ENCODE assay signal across 11 mouse cellular contexts in genomic region chr12:91050593-91051325, GRCm38 (mm10).
DNase-seq lines count a peak whose midpoint lies in the region; ATAC-seq and TF ChIP-seq lines count a peak whose summit lies in the region.
"Had no signal": no experiment of that assay in that cellular context is flagged by ENCODE, and none has a peak within 500 bp of the region (broad histone marks: within the 10 kb centered on the region; RNA-seq: fewer than 3 reads in every experiment).

No protein-coding gene starts in this region.

- WGBS in heart, embryonic 10.5 days, result 91% methylated on average over 9 of the region's 9 CpGs
- WGBS in intestine, postnatal 0 days, result 83% methylated on average over 9 of the region's 9 CpGs
- 75% methylated on average over 9 of the region's 9 CpGs for WGBS in kidney, adult 2 months

- H3K9ac ChIP-seq in intestine, postnatal 0 days (ENCODE audit: low read depth, low read length), result no peak overlapping the region
- H3K9ac ChIP-seq: lung, embryonic 14.5 days had no signal

- no peaks in the 10 kb centered on the region for H3K27me3 ChIP-seq in heart, embryonic 10.5 days (ENCODE audit: insufficient read depth, poor library complexity, severe bottlenecking)
- H3K27me3 ChIP-seq in intestine, postnatal 0 days (replicated peaks; ENCODE audit: control insufficient read depth, insufficient read depth, low read length), result no peaks in the 10 kb centered on the region
- H3K27me3 ChIP-seq in kidney, adult 2 months (replicated peaks; ENCODE audit: control insufficient read depth, insufficient read depth, low read length), result no peaks in the 10 kb centered on the region

- ATAC-seq in intestine, postnatal 0 days, result no peak
- ATAC-seq: activated CD4-positive, CD25-positive, alpha-beta regulatory T cell, adult 4 months; inflammation-experienced regulatory T-cells, adult 6 months had no signal

- no peaks in the 10 kb centered on the region for H3K4me1 ChIP-seq in heart, embryonic 10.5 days
- no peaks in the 10 kb centered on the region for H3K4me1 ChIP-seq in intestine, postnatal 0 days (replicated peaks; ENCODE audit: control insufficient read depth, insufficient read depth, low read length)
- no peaks in the 10 kb centered on the region for H3K4me1 ChIP-seq in kidney, adult 2 months (ENCODE audit: control insufficient read depth, insufficient read depth, low read length)

- H3K9me3 ChIP-seq in heart, embryonic 10.5 days, result no peaks in the 10 kb centered on the region
- H3K9me3 ChIP-seq in intestine, postnatal 0 days (ENCODE audit: control insufficient read depth), result no peaks in the 10 kb centered on the region

- peak; percentile 46 for DNase-seq in heart, adult 8-10 months (ENCODE audit: low spot score)
- DNase-seq in heart, embryonic 10.5 days (ENCODE audit: low spot score), result no peak
- DNase-seq in urinary bladder, postnatal 25 days (ENCODE audit: low spot score), result peak; percentile 19
- no peak for DNase-seq in urinary bladder, postnatal 4 days (ENCODE audit: low spot score in 2 of 2)
- peak; percentile 54 for DNase-seq in gonadal fat pad, adult 2 months (ENCODE audit: low read depth)
- no peak for DNase-seq in kidney, adult 2 months
- DNase-seq: lung, embryonic 14.5 days; thymus, adult 2 months had no signal

- no peaks in the 10 kb centered on the region for H3K36me3 ChIP-seq in heart, embryonic 10.5 days
- no peaks in the 10 kb centered on the region for H3K36me3 ChIP-seq in intestine, postnatal 0 days (ENCODE audit: control insufficient read depth, insufficient read depth)
- H3K36me3 ChIP-seq in kidney, adult 2 months (ENCODE audit: control insufficient read depth, insufficient read depth, low read length), result no peaks in the 10 kb centered on the region

- no peak overlapping the region for H3K27ac ChIP-seq in heart, embryonic 10.5 days
- no peak overlapping the region for H3K27ac ChIP-seq in intestine, postnatal 0 days (ENCODE audit: low read depth, low read length)
- no peak overlapping the region for H3K27ac ChIP-seq in kidney, adult 2 months (ENCODE audit: insufficient read depth, low read depth, low read length)

- TF ChIP-seq POLR2A in kidney, adult 2 months (IDR thresholded peaks at IDR 0.05; ENCODE audit: low read depth, low read length), result no peak

- H3K4me2 ChIP-seq in intestine, postnatal 0 days (replicated peaks; ENCODE audit: low read depth), result no peak overlapping the region
- H3K4me2 ChIP-seq: lung, embryonic 14.5 days had no signal

- TF ChIP-seq CTCF in intestine, postnatal 0 days (IDR thresholded peaks at IDR 0.05; ENCODE audit: low read depth), result no peak
- no peak for TF ChIP-seq CTCF in kidney, adult 2 months (conservative IDR thresholded peaks at IDR 0.05; ENCODE audit: insufficient read depth, insufficient read length, low read depth, low read length)

- no peak overlapping the region for H3K4me3 ChIP-seq in heart, embryonic 10.5 days
- no peak overlapping the region for H3K4me3 ChIP-seq in intestine, postnatal 0 days (ENCODE audit: low read depth, low read length)
- no peak overlapping the region for H3K4me3 ChIP-seq in kidney, adult 2 months (ENCODE audit: insufficient read depth, low read depth, low read length)

Comparison
In these comparisons a context has a peak if more than half of its experiments do, and no peak if none do; other contexts are left out.
1. DNase-seq: peak in heart, adult 8-10 months (single experiment), urinary bladder, postnatal 25 days (single experiment) and gonadal fat pad, adult 2 months (single experiment); none in heart, embryonic 10.5 days (single experiment), urinary bladder, postnatal 4 days (0 of 2) and kidney, adult 2 months (single experiment).